Comparison of ENCODE assay signal across 9 mouse cellular contexts in the genomic region with DNA sequence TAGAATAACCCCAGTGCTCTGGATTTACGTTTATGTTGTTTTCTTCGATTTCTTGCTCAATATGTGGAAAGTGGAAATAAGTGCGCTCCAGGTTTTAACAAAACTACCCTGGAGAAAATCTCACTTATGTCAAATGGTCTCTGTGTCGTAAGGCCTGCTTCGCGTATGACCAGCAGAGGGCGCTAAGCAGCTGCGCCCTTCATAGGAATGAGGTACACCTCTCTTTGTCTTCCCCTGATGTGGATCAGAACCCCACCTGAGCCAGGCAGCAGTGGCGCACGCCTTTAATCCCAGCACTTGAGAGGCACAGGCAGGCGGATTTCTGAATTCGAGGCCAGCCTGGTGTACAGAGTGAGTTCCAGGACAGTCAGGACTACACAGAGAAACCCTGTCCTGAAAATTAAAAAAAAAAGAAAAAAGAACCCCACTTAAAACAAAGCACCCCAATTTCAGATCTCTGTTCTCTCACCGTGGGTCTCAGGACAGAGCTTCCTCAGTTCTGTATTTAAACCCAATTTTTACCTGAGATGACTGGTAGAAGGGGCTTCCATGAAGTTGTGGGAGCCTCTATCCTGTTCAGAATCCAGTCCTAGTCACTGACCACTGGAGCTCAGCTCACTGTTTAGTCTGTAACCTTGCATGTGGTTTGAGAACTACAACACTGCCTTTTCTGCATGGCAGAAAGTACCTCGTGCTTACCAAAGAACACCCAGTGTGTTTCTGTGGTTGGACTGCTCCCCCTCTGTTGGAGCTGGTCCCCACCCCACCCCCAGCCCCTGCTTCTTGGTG. TPM values are rescaled to one million over a fixed set of nuclear protein-coding genes. Genes with fewer than 3 reads are reported as not detected.
A peak's percentile ranks its signal among the peaks of the same experiment; 100 is the strongest.
DNase-seq lines count a peak whose midpoint lies in the region; ATAC-seq and TF ChIP-seq lines count a peak whose summit lies in the region.
"Had no signal": no experiment of that assay in that cellular context is flagged by ENCODE, and none has a peak within 500 bp of the region (broad histone marks: within the 10 kb centered on the region; RNA-seq: fewer than 3 reads in every experiment).

No protein-coding gene starts in this region.

- peak; percentile 7 to 38 for DNase-seq in heart, adult 2 months
- DNase-seq in heart, embryonic 10.5 days (ENCODE audit: low spot score) = no peak
- peak; percentile 35 to 55 for DNase-seq in adrenal gland, postnatal 36 days
- peak; percentile 11 for DNase-seq in fibroblast of lung, adult 2 months (ENCODE audit: low read depth)
- peak; percentile 1 to 12 for DNase-seq in left cerebral cortex, postnatal 14 days (ENCODE audit: low spot score in 2 of 2)
- DNase-seq in midbrain, embryonic 14.5 days = peak; percentile 88

- no peak overlapping the region for H3K27ac ChIP-seq in heart, adult 2 months
- no peak overlapping the region for H3K27ac ChIP-seq in heart, embryonic 10.5 days
- H3K27ac ChIP-seq in hindbrain, embryonic 15.5 days (replicated peaks) = no peak overlapping the region
- H3K27ac ChIP-seq in midbrain, embryonic 14.5 days (replicated peaks; ENCODE audit: low read depth, low read length) = no peak overlapping the region
- H3K27ac ChIP-seq in testis, adult 2 months (ENCODE audit: control insufficient read depth, insufficient read depth, low read depth, low read length) = no peak overlapping the region

- H3K9ac ChIP-seq in heart, adult 2 months (ENCODE audit: low read depth, low read length) = no peak overlapping the region
- no peak overlapping the region for H3K9ac ChIP-seq in hindbrain, embryonic 15.5 days
- no peak overlapping the region for H3K9ac ChIP-seq in midbrain, embryonic 14.5 days (replicated peaks; ENCODE audit: low read length)

- H3K36me3 ChIP-seq in heart, adult 2 months (ENCODE audit: control insufficient read depth, insufficient read depth, low read length) = no peaks in the 10 kb centered on the region
- no peaks in the 10 kb centered on the region for H3K36me3 ChIP-seq in heart, embryonic 10.5 days
- no peaks in the 10 kb centered on the region for H3K36me3 ChIP-seq in hindbrain, embryonic 15.5 days
- no peaks in the 10 kb centered on the region for H3K36me3 ChIP-seq in midbrain, embryonic 14.5 days (ENCODE audit: control insufficient read depth, insufficient read depth, low read length)
- H3K36me3 ChIP-seq in testis, adult 2 months (ENCODE audit: control insufficient read depth, insufficient read depth, low read length) = no peaks in the 10 kb centered on the region

- no peak for TF ChIP-seq POLR2A in heart, adult 2 months (IDR thresholded peaks at IDR 0.05; ENCODE audit: insufficient read depth, low read depth, low read length)
- no peak for TF ChIP-seq POLR2A in testis, adult 2 months (IDR thresholded peaks at IDR 0.05; ENCODE audit: control insufficient read depth, low read depth, low read length)

- intact Hi-C loops in heart, adult 2 months (cut with DNase I) = no loop called here
- intact Hi-C loops in left cerebral cortex, postnatal 14 days (cut with DNase I) = no loop called here

- H3K79me2 ChIP-seq in heart, adult 2 months (replicated peaks; ENCODE audit: control insufficient read depth, insufficient read depth, low read length) = no peaks in the 10 kb centered on the region

- peak overlapping the region; percentile 41 for H3K4me2 ChIP-seq in hindbrain, embryonic 15.5 days
- peak overlapping the region; percentile 37 for H3K4me2 ChIP-seq in midbrain, embryonic 14.5 days (ENCODE audit: low read length)

- H3K27me3 ChIP-seq in heart, adult 2 months (ENCODE audit: control insufficient read depth, insufficient read depth, low read length) = no peaks in the 10 kb centered on the region
- no peaks in the 10 kb centered on the region for H3K27me3 ChIP-seq in heart, embryonic 10.5 days (ENCODE audit: insufficient read depth, poor library complexity, severe bottlenecking)
- H3K27me3 ChIP-seq in hindbrain, embryonic 15.5 days = no peaks in the 10 kb centered on the region
- no peaks in the 10 kb centered on the region for H3K27me3 ChIP-seq in midbrain, embryonic 14.5 days (ENCODE audit: control insufficient read depth, insufficient read depth, low read length)
- H3K27me3 ChIP-seq in testis, adult 2 months (ENCODE audit: control insufficient read depth, insufficient read depth, low read length) = no peaks in the 10 kb centered on the region
- H3K27me3 ChIP-seq: megakaryocyte, embryonic 14.5 days had no signal

- H3K4me1 ChIP-seq in heart, adult 2 months (ENCODE audit: control insufficient read depth, insufficient read depth, low read length) = no peaks in the 10 kb centered on the region
- H3K4me1 ChIP-seq in heart, embryonic 10.5 days = no peaks in the 10 kb centered on the region
- no peaks in the 10 kb centered on the region for H3K4me1 ChIP-seq in hindbrain, embryonic 15.5 days (replicated peaks)
- H3K4me1 ChIP-seq in midbrain, embryonic 14.5 days (ENCODE audit: control insufficient read depth, insufficient read depth, low read length) = no peaks in the 10 kb centered on the region
- no peaks in the 10 kb centered on the region for H3K4me1 ChIP-seq in testis, adult 2 months (ENCODE audit: control insufficient read depth, insufficient read depth, low read length)
- H3K4me1 ChIP-seq: megakaryocyte, embryonic 14.5 days had no signal

- 21% methylated on average over 14 of the region's 14 CpGs for WGBS in heart, adult 2 months
- WGBS in heart, embryonic 10.5 days = 23% methylated on average over 14 of the region's 14 CpGs
- 26% methylated on average over 14 of the region's 14 CpGs for WGBS in hindbrain, embryonic 15.5 days
- 24% methylated on average over 14 of the region's 14 CpGs for WGBS in midbrain, embryonic 14.5 days

- no peak overlapping the region for H3K4me3 ChIP-seq in heart, adult 2 months
- H3K4me3 ChIP-seq in heart, embryonic 10.5 days = no peak overlapping the region
- no peak overlapping the region for H3K4me3 ChIP-seq in hindbrain, embryonic 15.5 days
- no peak overlapping the region for H3K4me3 ChIP-seq in midbrain, embryonic 14.5 days (replicated peaks; ENCODE audit: low read depth, low read length)
- H3K4me3 ChIP-seq in testis, adult 2 months (ENCODE audit: control insufficient read depth, low read depth, low read length) = no peak overlapping the region
- H3K4me3 ChIP-seq: megakaryocyte, embryonic 14.5 days had no signal

- TF ChIP-seq EP300 in heart, adult 2 months (IDR thresholded peaks at IDR 0.05; ENCODE audit: insufficient read depth, low read depth, low read length) = no peak

- peak; percentile 85 for TF ChIP-seq CTCF in heart, adult 2 months (IDR thresholded peaks at IDR 0.05)
- peak; percentile 92 for TF ChIP-seq CTCF in testis, adult 2 months (IDR thresholded peaks at IDR 0.05; ENCODE audit: control insufficient read depth, insufficient read depth, insufficient replicate concordance, low read depth, low read length)

- ATAC-seq in hindbrain, embryonic 15.5 days (ENCODE audit: low FRiP score, low read depth) = peak; percentile 81; the same call in 1 of the 2 replicates
- peak; percentile 90 for ATAC-seq in midbrain, embryonic 14.5 days (ENCODE audit: low FRiP score, low TSS enrichment)

- no peaks in the 10 kb centered on the region for H3K9me3 ChIP-seq in heart, embryonic 10.5 days
- H3K9me3 ChIP-seq in hindbrain, embryonic 15.5 days = no peaks in the 10 kb centered on the region
- no peaks in the 10 kb centered on the region for H3K9me3 ChIP-seq in midbrain, embryonic 14.5 days (ENCODE audit: control insufficient read depth, low read length)

RNA-seq across cellular contexts. Expression of gene Adgrf4, which starts 33.3 kb away (rescaled TPM):
- total RNA-seq in heart, adult 2 months (2021) = under 1 TPM; 0.07 to 0.08 TPM
- polyA plus RNA-seq in heart, adult 2 months (2012; rRNA removed) = 0.25 and 0.50 TPM in 2 replicates
- 0.30 TPM in 1 of 2 replicates, not detected in the other for polyA plus RNA-seq in heart, embryonic 10.5 days (2016; fragmentation: Nextera tagmentation; extraction: Ambion mirVana)
- under 1 TPM in 1 of 2 experiments, not detected in 1; 0.13 TPM for total RNA-seq in adrenal gland, postnatal 36 days (2021)
- polyA plus RNA-seq in hindbrain, embryonic 15.5 days (2015; fragmentation: Nextera tagmentation; extraction: Ambion mirVana) = 0.10 and 0.22 TPM in 2 replicates
- under 1 TPM; 0.57 to 0.59 TPM for total RNA-seq in left cerebral cortex, postnatal 14 days (2021)
- polyA plus RNA-seq in midbrain, embryonic 14.5 days (2014; fragmentation: Nextera tagmentation; extraction: Ambion mirVana) = 0.25 and 0.32 TPM in 2 replicates
- 0.12 and 0.14 TPM in 2 replicates for polyA plus RNA-seq in testis, adult 2 months (2012; rRNA removed)

RNA-seq across cellular contexts. Expression of gene Opn5, which starts 47.6 kb away (rescaled TPM):
- not detected for total RNA-seq in heart, adult 2 months (2021)
- not detected in 2 replicates for polyA plus RNA-seq in heart, adult 2 months (2012; rRNA removed)
- not detected in 2 replicates for polyA plus RNA-seq in heart, embryonic 10.5 days (2016; fragmentation: Nextera tagmentation; extraction: Ambion mirVana)
- not detected for total RNA-seq in adrenal gland, postnatal 36 days (2021)
- polyA plus RNA-seq in hindbrain, embryonic 15.5 days (2015; fragmentation: Nextera tagmentation; extraction: Ambion mirVana) = 0.13 and 0.32 TPM in 2 replicates
- under 1 TPM in 1 of 2 experiments, not detected in 1; 0.17 TPM for total RNA-seq in left cerebral cortex, postnatal 14 days (2021)
- polyA plus RNA-seq in midbrain, embryonic 14.5 days (2014; fragmentation: Nextera tagmentation; extraction: Ambion mirVana) = 0.29 TPM in 1 of 2 replicates, not detected in the other
- polyA plus RNA-seq in testis, adult 2 months (2012; rRNA removed) = not detected in 2 replicates
